Comparison of ENCODE assay signal across 9 mouse cellular contexts in the genomic region with DNA sequence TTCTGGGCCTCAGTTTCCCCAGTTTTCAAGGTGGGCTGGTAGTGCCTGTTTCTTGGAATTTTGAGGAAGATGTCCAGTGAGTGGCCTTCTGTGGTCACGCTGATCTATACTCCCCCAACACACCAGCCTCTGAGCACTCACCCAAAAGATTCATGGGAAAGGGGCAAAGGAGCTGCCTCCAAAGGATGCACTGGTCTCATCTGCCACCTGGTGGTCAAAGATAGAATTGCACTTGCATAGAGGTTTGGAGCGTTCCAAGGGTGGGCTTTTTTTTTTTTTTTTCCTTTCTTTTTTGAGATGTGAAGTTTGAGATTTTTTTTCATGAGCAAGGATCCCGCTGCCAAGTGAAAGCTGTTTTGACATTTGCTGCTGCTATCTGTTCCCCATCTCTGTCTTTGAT. TPM values are rescaled to one million over a fixed set of nuclear protein-coding genes. Genes with fewer than 3 reads are reported as not detected.
A peak's percentile ranks its signal among the peaks of the same experiment; 100 is the strongest.
DNase-seq lines count a peak whose midpoint lies in the region; ATAC-seq and TF ChIP-seq lines count a peak whose summit lies in the region.
"Had no signal": no experiment of that assay in that cellular context is flagged by ENCODE, and none has a peak within 500 bp of the region (broad histone marks: within the 10 kb centered on the region; RNA-seq: fewer than 3 reads in every experiment).

No protein-coding gene starts in this region.

- peak; percentile 94 for TF ChIP-seq CTCF in intestine, postnatal 0 days (IDR thresholded peaks at IDR 0.05; ENCODE audit: low read depth)

- H3K4me2 ChIP-seq in intestine, postnatal 0 days (replicated peaks; ENCODE audit: low read depth), result no peak overlapping the region
- no peak overlapping the region for H3K4me2 ChIP-seq in liver, embryonic 11.5 days
- H3K4me2 ChIP-seq in neural tube, embryonic 11.5 days (ENCODE audit: low read depth), result no peak overlapping the region
- H3K4me2 ChIP-seq: embryonic facial prominence, embryonic 15.5 days had no signal

- no peak overlapping the region for H3K9ac ChIP-seq in intestine, postnatal 0 days (ENCODE audit: low read depth, low read length)
- no peak overlapping the region for H3K9ac ChIP-seq in liver, embryonic 11.5 days (ENCODE audit: low read depth, low read length)
- H3K9ac ChIP-seq in neural tube, embryonic 11.5 days (ENCODE audit: low read length), result no peak overlapping the region
- H3K9ac ChIP-seq: embryonic facial prominence, embryonic 15.5 days had no signal

- no peaks in the 10 kb centered on the region for H3K4me1 ChIP-seq in intestine, postnatal 0 days (replicated peaks; ENCODE audit: control insufficient read depth, insufficient read depth, low read length)
- H3K4me1 ChIP-seq in liver, embryonic 11.5 days (replicated peaks; ENCODE audit: control insufficient read depth, insufficient read depth, low read length), result no peaks in the 10 kb centered on the region; the same call in 1 of the 2 replicates
- no peaks in the 10 kb centered on the region for H3K4me1 ChIP-seq in neural tube, embryonic 11.5 days (ENCODE audit: control insufficient read depth, insufficient read depth, low read length)

- H3K27ac ChIP-seq in intestine, postnatal 0 days (ENCODE audit: low read depth, low read length), result no peak overlapping the region
- H3K27ac ChIP-seq in liver, embryonic 11.5 days (ENCODE audit: low read depth, low read length), result no peak overlapping the region
- H3K27ac ChIP-seq in neural tube, embryonic 11.5 days (ENCODE audit: low read depth, low read length), result no peak overlapping the region
- H3K27ac ChIP-seq: embryonic facial prominence, embryonic 15.5 days had no signal

- H3K9me3 ChIP-seq in intestine, postnatal 0 days (ENCODE audit: control insufficient read depth), result no peaks in the 10 kb centered on the region
- no peaks in the 10 kb centered on the region for H3K9me3 ChIP-seq in liver, embryonic 11.5 days (ENCODE audit: control insufficient read depth, low read length)
- no peaks in the 10 kb centered on the region for H3K9me3 ChIP-seq in neural tube, embryonic 11.5 days (ENCODE audit: control insufficient read depth, low read length)
- H3K9me3 ChIP-seq: embryonic facial prominence, embryonic 15.5 days had no signal

- no peaks in the 10 kb centered on the region for H3K27me3 ChIP-seq in intestine, postnatal 0 days (replicated peaks; ENCODE audit: control insufficient read depth, insufficient read depth, low read length)
- no peaks in the 10 kb centered on the region; the same call in 1 of the 2 replicates for H3K27me3 ChIP-seq in liver, embryonic 11.5 days (replicated peaks; ENCODE audit: control insufficient read depth, insufficient read depth, low read length)
- no peaks in the 10 kb centered on the region for H3K27me3 ChIP-seq in neural tube, embryonic 11.5 days (ENCODE audit: control insufficient read depth, insufficient read depth, low read length)

- 0 out of 2 replicates have a peak, but pooled peaks have one; percentile 44 for ATAC-seq in erythroblast, adult 5-6 weeks (replicated peaks; ENCODE audit: low FRiP score, poor library complexity, severe bottlenecking)
- no peak for ATAC-seq in intestine, postnatal 0 days
- 0 out of 2 replicates have a peak, but pooled peaks have one; percentile 22 for ATAC-seq in liver, embryonic 11.5 days (replicated peaks; ENCODE audit: low FRiP score)
- no peak for ATAC-seq in neural tube, embryonic 11.5 days (ENCODE audit: insufficient read depth, low FRiP score, low TSS enrichment)

- H3K36me3 ChIP-seq in intestine, postnatal 0 days (ENCODE audit: control insufficient read depth, insufficient read depth), result no peaks in the 10 kb centered on the region
- no peaks in the 10 kb centered on the region for H3K36me3 ChIP-seq in liver, embryonic 11.5 days (ENCODE audit: control insufficient read depth, insufficient read depth, low read length)
- no peaks in the 10 kb centered on the region for H3K36me3 ChIP-seq in neural tube, embryonic 11.5 days (ENCODE audit: control insufficient read depth, insufficient read depth, low read length)
- H3K36me3 ChIP-seq: embryonic facial prominence, embryonic 15.5 days had no signal

- intact Hi-C loops in left cerebral cortex, postnatal 10 days (cut with DNase I), result loop anchor here (5.0 to 10.0 kb wide), 2 partner anchors 106 to 394 kb away; partner anchors contain the start of genes Stkld1 and Surf4

- WGBS in intestine, postnatal 0 days, result 3% methylated on average over 3 of the region's 3 CpGs
- 0% methylated on average over 3 of the region's 3 CpGs for WGBS in liver, embryonic 11.5 days
- 1% methylated on average over 3 of the region's 3 CpGs for WGBS in neural tube, embryonic 11.5 days

- H3K4me3 ChIP-seq in intestine, postnatal 0 days (ENCODE audit: low read depth, low read length), result no peak overlapping the region
- H3K4me3 ChIP-seq in liver, embryonic 11.5 days (ENCODE audit: low read depth, low read length), result no peak overlapping the region
- no peak overlapping the region for H3K4me3 ChIP-seq in neural tube, embryonic 11.5 days (ENCODE audit: low read depth, low read length)
- H3K4me3 ChIP-seq: embryonic facial prominence, embryonic 15.5 days had no signal

- DNase-seq in left cerebral cortex, postnatal 10 days (ENCODE audit: extremely low spot score in 1 of 2, low spot score in 2 of 2), result peak; percentile 76 to 84
- DNase-seq in left cerebral cortex, adult 11 months (ENCODE audit: low spot score), result no peak
- DNase-seq in brain, adult 2 months (ENCODE audit: low read depth, low spot score), result peak; percentile 73
- no peak for DNase-seq in liver, embryonic 11.5 days (ENCODE audit: low spot score)
- peak; percentile 78 for DNase-seq in neural tube, embryonic 11.5 days (ENCODE audit: low spot score)
- DNase-seq in thymus, postnatal 0 days (ENCODE audit: low spot score), result peak; percentile 79

RNA-seq across cellular contexts. Expression of gene Slc2a6, which starts 10.8 kb away (rescaled TPM):
- 10 to 100 TPM; 42.2 to 43.7 TPM for total RNA-seq in left cerebral cortex, postnatal 10 days (2021)
- 1.2 and 2.5 TPM in 2 replicates for total RNA-seq in erythroblast, adult 5-6 weeks (2015; ENCODE audit: low replicate concordance)
- total RNA-seq in erythroblast, adult 5-6 weeks (2017; ENCODE audit: low replicate concordance), result 0.56 and 1.9 TPM in 2 replicates
- 0.59 and 0.93 TPM in 2 replicates for polyA plus RNA-seq in intestine, postnatal 0 days (2015; fragmentation: Nextera tagmentation; extraction: Ambion mirVana)
- 0.51 and 0.64 TPM in 2 replicates for polyA plus RNA-seq in liver, embryonic 11.5 days (2014; fragmentation: Nextera tagmentation; extraction: Ambion mirVana)
- 2.9 and 4.1 TPM in 2 replicates for polyA plus RNA-seq in neural tube, embryonic 11.5 days (2014; fragmentation: Nextera tagmentation; extraction: Ambion mirVana)
- polyA plus RNA-seq in thymus, postnatal 0 days (2015; fragmentation: Nextera tagmentation; extraction: Ambion mirVana), result 2.6 and 3.1 TPM in 2 replicates

RNA-seq across cellular contexts. Expression of gene Cacfd1, which starts 28.9 kb away (rescaled TPM):
- total RNA-seq in left cerebral cortex, postnatal 10 days (2021), result 10 to 100 TPM; 58.1 to 67.4 TPM
- 1.2 and 4.4 TPM in 2 replicates for total RNA-seq in erythroblast, adult 5-6 weeks (2015; ENCODE audit: low replicate concordance)
- total RNA-seq in erythroblast, adult 5-6 weeks (2017; ENCODE audit: low replicate concordance), result 2.8 and 14.5 TPM in 2 replicates
- 41.5 and 42.8 TPM in 2 replicates for polyA plus RNA-seq in intestine, postnatal 0 days (2015; fragmentation: Nextera tagmentation; extraction: Ambion mirVana)
- 32.6 and 32.9 TPM in 2 replicates for polyA plus RNA-seq in liver, embryonic 11.5 days (2014; fragmentation: Nextera tagmentation; extraction: Ambion mirVana)
- polyA plus RNA-seq in neural tube, embryonic 11.5 days (2014; fragmentation: Nextera tagmentation; extraction: Ambion mirVana), result 98.7 and 121 TPM in 2 replicates
- polyA plus RNA-seq in thymus, postnatal 0 days (2015; fragmentation: Nextera tagmentation; extraction: Ambion mirVana), result 33.4 and 37.3 TPM in 2 replicates

RNA-seq across cellular contexts. Expression of gene Mymk, which starts 33.4 kb away (rescaled TPM):
- under 1 TPM; 0.59 to 0.69 TPM for total RNA-seq in left cerebral cortex, postnatal 10 days (2021)
- not detected in 2 replicates for total RNA-seq in erythroblast, adult 5-6 weeks (2015; ENCODE audit: low replicate concordance)
- not detected in 2 replicates for total RNA-seq in erythroblast, adult 5-6 weeks (2017; ENCODE audit: low replicate concordance)
- not detected in 2 replicates for polyA plus RNA-seq in intestine, postnatal 0 days (2015; fragmentation: Nextera tagmentation; extraction: Ambion mirVana)
- polyA plus RNA-seq in liver, embryonic 11.5 days (2014; fragmentation: Nextera tagmentation; extraction: Ambion mirVana), result 0.12 and 0.13 TPM in 2 replicates
- 11.5 and 14.5 TPM in 2 replicates for polyA plus RNA-seq in neural tube, embryonic 11.5 days (2014; fragmentation: Nextera tagmentation; extraction: Ambion mirVana)
- 1.1 and 1.3 TPM in 2 replicates for polyA plus RNA-seq in thymus, postnatal 0 days (2015; fragmentation: Nextera tagmentation; extraction: Ambion mirVana)

RNA-seq across cellular contexts. Expression of gene Adamtsl2, which starts 40.6 kb away (rescaled TPM):
- 10 to 100 TPM; 24.7 to 30.6 TPM for total RNA-seq in left cerebral cortex, postnatal 10 days (2021)
- total RNA-seq in erythroblast, adult 5-6 weeks (2015; ENCODE audit: low replicate concordance), result not detected in 2 replicates
- total RNA-seq in erythroblast, adult 5-6 weeks (2017; ENCODE audit: low replicate concordance), result not detected in 2 replicates
- polyA plus RNA-seq in intestine, postnatal 0 days (2015; fragmentation: Nextera tagmentation; extraction: Ambion mirVana), result 1.0 and 1.3 TPM in 2 replicates
- 1.8 and 3.5 TPM in 2 replicates for polyA plus RNA-seq in liver, embryonic 11.5 days (2014; fragmentation: Nextera tagmentation; extraction: Ambion mirVana)
- polyA plus RNA-seq in neural tube, embryonic 11.5 days (2014; fragmentation: Nextera tagmentation; extraction: Ambion mirVana), result 6.5 and 7.2 TPM in 2 replicates
- 2.0 and 2.1 TPM in 2 replicates for polyA plus RNA-seq in thymus, postnatal 0 days (2015; fragmentation: Nextera tagmentation; extraction: Ambion mirVana)

Comparison
In these comparisons a context has a peak if more than half of its experiments do, and no peak if none do; other contexts are left out.
1. DNase-seq: peak in left cerebral cortex, postnatal 10 days (2 of 2), brain, adult 2 months (single experiment), neural tube, embryonic 11.5 days (single experiment) and thymus, postnatal 0 days (single experiment); none in left cerebral cortex, adult 11 months (single experiment) and liver, embryonic 11.5 days (single experiment).
2. ATAC-seq: peak in erythroblast, adult 5-6 weeks (single experiment) and liver, embryonic 11.5 days (single experiment); none in intestine, postnatal 0 days (single experiment) and neural tube, embryonic 11.5 days (single experiment).